Mouse (Mus musculus) B cell, adult 2 months (primary cell): ENCODE data around the gene Serpine2.

ENCODE experiments used
- DNase-seq, 2 experiments: peaks; one replicate each; pipeline ENCODE4 v3.0.0; 2022

The Serpine2 gene

GRCm38 (mm10) chr1:79809447-79809846, 51.5 kb downstream of the Serpine2 start:
- no peak for DNase-seq

GRCm38 (mm10) chr1:79806865-79807264, 54.1 kb downstream of the Serpine2 start:
- no peak for DNase-seq

- no peak for DNase-seq
Measured at GRCm38 (mm10) chr1:79803614-79804013, 57.4 kb downstream of the Serpine2 start.

- DNase-seq = no peak
Measured at GRCm38 (mm10) chr1:79802858-79803427, 58.0 kb downstream of the Serpine2 start.

- no peak for DNase-seq
Measured at GRCm38 (mm10) chr1:79797084-79797483, 63.9 kb downstream of the Serpine2 start.

- DNase-seq = no peak
Measured at GRCm38 (mm10) chr1:79786267-79786927, 74.6 kb downstream of the Serpine2 start.

GRCm38 (mm10) chr1:79782433-79782832, 78.5 kb downstream of the Serpine2 start:
- peak; percentile 33 to 36 for DNase-seq

GRCm38 (mm10) chr1:79778011-79778410, 83.0 kb downstream of the Serpine2 start:
- no peak for DNase-seq

GRCm38 (mm10) chr1:79775927-79776458, 85.0 kb downstream of the Serpine2 start, which contains the start of the genes Mrpl44 and Wdfy1:
Gene Mrpl44 (plus strand): TSS chr1:79776018.
Gene Wdfy1 (minus strand): TSS chr1:79776143.
- DNase-seq = peak; percentile 98

- DNase-seq = no peak
Measured at GRCm38 (mm10) chr1:79774164-79774780, 86.7 kb downstream of the Serpine2 start.

- DNase-seq = no peak
Measured at GRCm38 (mm10) chr1:79768231-79768630, 92.7 kb downstream of the Serpine2 start.

- no peak for DNase-seq
Measured at GRCm38 (mm10) chr1:79764483-79764882, 96.5 kb downstream of the Serpine2 start.

GRCm38 (mm10) chr1:79764031-79764430, 96.9 kb downstream of the Serpine2 start:
- DNase-seq = no peak

GRCm38 (mm10) chr1:79762282-79763250, 98.4 kb downstream of the Serpine2 start:
- peak; percentile 27 to 40 for DNase-seq

GRCm38 (mm10) chr1:79761917-79762271, 99.1 kb downstream of the Serpine2 start:
- DNase-seq = no peak

GRCm38 (mm10) chr1:79761106-79761916, 99.7 kb downstream of the Serpine2 start:
- peak; percentile 85 to 86 for DNase-seq

- DNase-seq = no peak
Measured at GRCm38 (mm10) chr1:79760656-79761055, 100.3 kb downstream of the Serpine2 start.

GRCm38 (mm10) chr1:79759436-79759972, 101.5 kb downstream of the Serpine2 start:
- no peak for DNase-seq

- DNase-seq = no peak
Measured at GRCm38 (mm10) chr1:79759006-79759405, 102.0 kb downstream of the Serpine2 start.

GRCm38 (mm10) chr1:79757597-79757996, 103.4 kb downstream of the Serpine2 start:
- no peak for DNase-seq

- no peak for DNase-seq
Measured at GRCm38 (mm10) chr1:79757161-79757560, 103.8 kb downstream of the Serpine2 start.
